Mouse (Mus musculus): ENCODE measurements around the gene Zfp385a. TPM values are rescaled to one million over a fixed set of nuclear protein-coding genes. Genes with fewer than 3 reads are reported as not detected.

Gene Zfp385a
- total and polyA plus RNA-seq, 3 experiments = 4.4 to 54.0 TPM; not detected in 1

GRCm38 (mm10) chr15:103334194-103334593, 5.7 kb downstream of the Zfp385a start:
- TF ChIP-seq MAZ (IDR thresholded peaks at IDR 0.05; ENCODE audit: low read depth, low read length) (no peak), ZNF384 (IDR thresholded peaks at IDR 0.05; ENCODE audit: low read depth, low read length) (no peak), JUND (IDR thresholded peaks at IDR 0.05; ENCODE audit: low read depth, low read length) (no peak), USF1 (IDR thresholded peaks at IDR 0.05; ENCODE audit: low read depth, low read length) (no peak), EP300 (IDR thresholded peaks at IDR 0.05; ENCODE audit: low read depth in 1 of 2, low read length in 2 of 2) (no peak), SIN3A (IDR thresholded peaks at IDR 0.05; ENCODE audit: low read length) (no peak), BHLHE40 (IDR thresholded peaks at IDR 0.05; ENCODE audit: borderline replicate concordance, low read depth, low read length) (no peak), MYB (IDR thresholded peaks at IDR 0.05; ENCODE audit: low read depth, low read length) (no peak), ZMIZ1 (IDR thresholded peaks at IDR 0.05; ENCODE audit: low read depth, low read length) (no peak), POLR2A (IDR thresholded peaks at IDR 0.05; ENCODE audit: control insufficient read depth in 1 of 2, insufficient read depth in 1 of 2, low read depth in 1 of 2, low read length in 2 of 2, poor library complexity in 1 of 2) (no peak), ZKSCAN1 (IDR thresholded peaks at IDR 0.05; ENCODE audit: low read depth, low read length) (no peak)
- DNase-seq (ENCODE audit: low read depth, low spot score) = no peak
- no peaks in the 10 kb centered on the region for H3K9me3 ChIP-seq (replicated peaks; ENCODE audit: insufficient read depth, low read length)
- H3K4me3 ChIP-seq (ENCODE audit: control insufficient read depth in 1 of 2, insufficient read depth in 1 of 2, low read depth in 2 of 2, low read length in 2 of 2) = no peak overlapping the region
- no peak overlapping the region for H3K27ac ChIP-seq (ENCODE audit: control insufficient read depth, low read depth, low read length)
- peaks cover 11% of the 10 kb centered on the region for H3K79me2 ChIP-seq (ENCODE audit: control insufficient read depth, insufficient read depth, low read length, poor library complexity)
- H3K9ac ChIP-seq (ENCODE audit: control insufficient read depth, low read depth, low read length, poor library complexity, severe bottlenecking) = no peak overlapping the region
- H3K27me3 ChIP-seq (ENCODE audit: control insufficient read depth in 1 of 2, insufficient read depth in 2 of 2, low read length in 2 of 2) = no peaks in the 10 kb centered on the region
- peaks cover 0 to 18% of the 10 kb centered on the region in 2 experiments; a peak in 3 of 4 replicates for H3K4me1 ChIP-seq (ENCODE audit: control insufficient read depth in 1 of 2, insufficient read depth in 2 of 2, low read length in 2 of 2)
- H3K36me3 ChIP-seq (ENCODE audit: control insufficient read depth in 1 of 2, insufficient read depth in 2 of 2, low read length in 2 of 2) = peaks cover 0 to 12% of the 10 kb centered on the region in 2 experiments; a peak in 2 of 4 replicates

GRCm38 (mm10) chr15:103333738-103334137, 6.2 kb downstream of the Zfp385a start:
- Histone ChIP-seq H3K4me3 (ENCODE audit: control insufficient read depth in 1 of 2, insufficient read depth in 1 of 2, low read depth in 2 of 2, low read length in 2 of 2) (no peak overlapping the region), H3K27me3 (ENCODE audit: control insufficient read depth in 1 of 2, insufficient read depth in 2 of 2, low read length in 2 of 2) (no peaks in the 10 kb centered on the region), H3K36me3 (ENCODE audit: control insufficient read depth in 1 of 2, insufficient read depth in 2 of 2, low read length in 2 of 2) (peaks cover 0 to 12% of the 10 kb centered on the region in 2 experiments; a peak in 2 of 4 replicates), H3K4me1 (ENCODE audit: control insufficient read depth in 1 of 2, insufficient read depth in 2 of 2, low read length in 2 of 2) (peaks cover 0 to 15% of the 10 kb centered on the region in 2 experiments; a peak in 3 of 4 replicates), H3K27ac (ENCODE audit: control insufficient read depth, low read depth, low read length) (no peak overlapping the region), H3K9me3 (replicated peaks; ENCODE audit: insufficient read depth, low read length) (no peaks in the 10 kb centered on the region), H3K79me2 (ENCODE audit: control insufficient read depth, insufficient read depth, low read length, poor library complexity) (peaks cover 7% of the 10 kb centered on the region), H3K9ac (ENCODE audit: control insufficient read depth, low read depth, low read length, poor library complexity, severe bottlenecking) (no peak overlapping the region)
- TF ChIP-seq ETS1 (IDR thresholded peaks at IDR 0.05; ENCODE audit: low read depth, low read length) (no peak), E2F4 (IDR thresholded peaks at IDR 0.05; ENCODE audit: borderline replicate concordance, low read depth, low read length) (no peak), MAX (IDR thresholded peaks at IDR 0.05; ENCODE audit: low read length) (no peak), HCFC1 (IDR thresholded peaks at IDR 0.05; ENCODE audit: low read depth, low read length) (no peak), MAFK (IDR thresholded peaks at IDR 0.05; ENCODE audit: borderline replicate concordance, low read depth, low read length) (no peak), ZC3H11A (IDR thresholded peaks at IDR 0.05; ENCODE audit: low read depth, low read length) (no peak), POLR2A (IDR thresholded peaks at IDR 0.05; ENCODE audit: control insufficient read depth in 1 of 2, insufficient read depth in 1 of 2, low read depth in 1 of 2, low read length in 2 of 2, poor library complexity in 1 of 2) (no peak), MXI1 (IDR thresholded peaks at IDR 0.05; ENCODE audit: low read depth, low read length) (no peak), JUND (IDR thresholded peaks at IDR 0.05; ENCODE audit: low read depth, low read length) (no peak), NELFE (IDR thresholded peaks at IDR 0.05; ENCODE audit: low read depth, low read length) (no peak), MYC (IDR thresholded peaks at IDR 0.05; ENCODE audit: low read depth, low read length) (no peak)
- DNase-seq (ENCODE audit: low read depth, low spot score) = no peak

All from MEL (cell line).